Mouse (Mus musculus): ENCODE data around the gene Gm10337.

- TF ChIP-seq ZKSCAN1 (IDR thresholded peaks at IDR 0.05; ENCODE audit: borderline replicate concordance, low read depth, low read length) = no peak
- TF ChIP-seq GABPA (IDR thresholded peaks at IDR 0.05; ENCODE audit: insufficient replicate concordance, low read depth, low read length) = no peak
Observed at GRCm38 (mm10) chr15:102459381-102459780, 44.1 kb upstream of the Gm10337 start.

Data from CH12.LX (cell line).